Mouse (Mus musculus) heart, embryonic 12.5 days (tissue): ENCODE data around the gene Acd. TPM values are rescaled to one million over a fixed set of nuclear protein-coding genes. Genes with fewer than 3 reads are reported as not detected.

Experiments
- ATAC-seq: fragments of 200-750 bp; cut with Nextera tagmentation; 2 replicates; pipeline ENCODE4 v1.8.0; 2017; ENCODE audit warnings: moderate TSS enrichment, moderate library complexity; ENCODE audit not compliant: insufficient number of reproducible peaks, low FRiP score
- H3K27ac ChIP-seq: fragments of 300-500 bp; sonication (generic); 2 replicates; pipeline ENCODE4 v1.5.1; 2016; ENCODE audit warnings: mild to moderate bottlenecking, moderate library complexity; ENCODE audit not compliant: poor library complexity, severe bottlenecking
- H3K27me3 ChIP-seq: fragments of 300-500 bp; sonication (generic); replicated peaks from 2 replicates; pipeline ENCODE4 v1.6.1; 2016; ENCODE audit warnings: mild to moderate bottlenecking, moderate library complexity
- H3K36me3 ChIP-seq: fragments of 300-500 bp; sonication (generic); 2 replicates; pipeline ENCODE4 v1.6.1; 2016; ENCODE audit warnings: mild to moderate bottlenecking, moderate library complexity
- H3K4me1 ChIP-seq: fragments of 300-500 bp; sonication (generic); replicated peaks from 2 replicates; pipeline ENCODE4 v1.6.1; 2016; ENCODE audit warnings: mild to moderate bottlenecking
- H3K4me2 ChIP-seq: fragments of 300-500 bp; sonication (generic); 2 replicates; pipeline ENCODE4 v1.6.1; 2016; ENCODE audit warnings: mild to moderate bottlenecking, moderate library complexity
- H3K4me3 ChIP-seq: fragments of 300-500 bp; sonication (generic); 2 replicates; pipeline ENCODE4 v1.5.1; 2016; ENCODE audit warnings: mild to moderate bottlenecking
- H3K9ac ChIP-seq: fragments of 300-500 bp; sonication (generic); 2 replicates; pipeline ENCODE4 v1.6.1; 2016; ENCODE audit warnings: mild to moderate bottlenecking, moderate library complexity
- H3K9me3 ChIP-seq: fragments of 300-500 bp; sonication (generic); replicated peaks from 2 replicates; pipeline ENCODE4 v1.6.1; 2016; ENCODE audit warnings: mild to moderate bottlenecking, moderate library complexity
- WGBS: fragments of 180-500 bp; shearing (Covaris S2); methylation state at CpG from one replicate; pipeline ENCODE4 v1.1.7; 2016; 5-methylcytosine and 5-hydroxymethylcytosine counted together
- polyA plus RNA-seq: library from polyadenylated mRNA; unstranded; fragments of >200 nt; fragmentation: Nextera tagmentation; extraction: Ambion mirVana; gene quantifications from 2 replicates; pipeline ENCODE4 v1.2.1, GENCODE M21; 2016

Gene Acd
- 37.6 and 38.1 TPM in 2 replicates for polyA plus RNA-seq

DNA sequence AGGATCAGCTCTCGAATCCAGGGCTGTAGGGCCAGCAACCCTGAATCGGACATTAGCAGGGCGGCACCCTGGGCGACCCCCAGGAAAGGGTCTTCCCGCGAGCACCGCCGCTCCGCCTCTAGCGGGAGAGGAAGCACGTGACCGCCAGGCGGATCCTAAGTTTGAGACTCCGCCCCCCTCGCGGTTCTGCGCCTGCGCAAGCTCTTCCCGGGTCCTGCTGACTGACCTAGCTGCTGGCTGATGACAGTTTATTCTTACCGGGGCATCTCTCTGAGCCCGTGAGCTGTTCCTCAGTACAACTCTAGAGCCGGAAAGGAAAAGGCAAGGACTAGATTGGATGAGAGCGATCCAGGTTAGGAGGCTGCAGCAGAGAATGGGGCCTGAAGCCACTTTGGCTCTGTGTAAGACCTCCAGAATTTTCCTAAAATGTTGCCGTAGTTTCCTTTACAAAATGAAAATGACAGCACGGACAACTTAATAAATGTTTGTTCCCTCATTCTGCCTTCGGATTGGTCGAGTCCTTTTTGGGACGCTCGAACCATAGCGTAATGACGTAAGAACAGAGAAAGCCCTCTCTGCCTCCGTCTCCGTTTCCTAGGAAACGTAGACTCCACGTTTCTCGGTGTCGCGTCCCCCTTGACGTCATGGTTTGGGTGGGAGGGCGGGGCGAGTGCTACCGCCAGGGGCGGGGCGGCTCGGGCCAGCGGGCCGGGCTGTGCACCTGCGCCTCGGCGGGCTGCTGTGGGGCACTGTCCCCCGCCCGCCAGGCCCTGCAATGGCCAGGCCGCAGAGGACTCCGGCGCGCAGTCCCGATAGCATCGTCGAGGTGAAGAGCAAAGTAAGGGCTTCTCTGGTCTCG, at the start of gene Acd, which contains the start of gene Pard6a:
Gene Acd, minus strand, starts transcription at position 137 of the 859 bp plus-strand sequence.
Gene Pard6a, plus strand, starts transcription at position 183 of the 859 bp plus-strand sequence.
- Histone ChIP-seq H3K4me1 (peaks cover 20% of the 10 kb centered on the region), H3K27me3 (no peaks in the 10 kb centered on the region), H3K9me3 (no peaks in the 10 kb centered on the region), H3K27ac (peak within 1 kb of the TSS; percentile 83), H3K9ac (peak within 1 kb of the TSS; percentile 83), H3K4me2 (peak within 1 kb of the TSS; percentile 96), H3K36me3 (peaks cover 43% of the 10 kb centered on the region), H3K4me3 (peak within 1 kb of the TSS; percentile 75)
- ATAC-seq = peak; percentile 86
- under 1% methylated on average over 60 of the region's 60 CpGs for WGBS

- 0 out of 2 replicates have a peak, but pooled peaks cover 3% of the 10 kb centered on the region for H3K36me3 ChIP-seq
- 0 out of 2 replicates have a peak overlapping the region, but pooled peaks have one; percentile 2 for H3K9ac ChIP-seq
- peaks cover 29% of the 10 kb centered on the region for H3K4me1 ChIP-seq
- H3K4me2 ChIP-seq = peak overlapping the region; percentile 54
- 6% methylated on average over 11 of the region's 11 CpGs for WGBS
- peak overlapping the region; percentile 17; the same call in 1 of the 2 replicates for H3K4me3 ChIP-seq
- peak; percentile 69 for ATAC-seq
- H3K27me3 ChIP-seq = no peaks in the 10 kb centered on the region
- no peaks in the 10 kb centered on the region for H3K9me3 ChIP-seq
- H3K27ac ChIP-seq = peak overlapping the region; percentile 63
Observed at GRCm38 (mm10) chr8:105750606-105751005, 49.7 kb upstream of the Acd start.

GRCm38 (mm10) chr8:105743301-105743700, 42.4 kb upstream of the Acd start:
- Histone ChIP-seq H3K9me3 (no peaks in the 10 kb centered on the region), H3K4me2 (no peak overlapping the region), H3K27me3 (no peaks in the 10 kb centered on the region), H3K36me3 (0 out of 2 replicates have a peak, but pooled peaks cover 3% of the 10 kb centered on the region), H3K27ac (no peak overlapping the region), H3K4me3 (no peak overlapping the region), H3K9ac (no peak overlapping the region), H3K4me1 (peaks cover 18% of the 10 kb centered on the region)
- WGBS = 74% methylated on average over 4 of the region's 4 CpGs
- ATAC-seq = no peak

GRCm38 (mm10) chr8:105739216-105739615, 38.3 kb upstream of the Acd start:
- Histone ChIP-seq H3K9ac (no peak overlapping the region), H3K36me3 (no peaks in the 10 kb centered on the region), H3K4me2 (no peak overlapping the region), H3K27me3 (no peaks in the 10 kb centered on the region), H3K4me3 (no peak overlapping the region), H3K27ac (no peak overlapping the region), H3K4me1 (0 out of 2 replicates have a peak, but pooled peaks cover 8% of the 10 kb centered on the region), H3K9me3 (no peaks in the 10 kb centered on the region)
- 85% methylated on average over 5 of the region's 5 CpGs for WGBS
- ATAC-seq = no peak

DNA sequence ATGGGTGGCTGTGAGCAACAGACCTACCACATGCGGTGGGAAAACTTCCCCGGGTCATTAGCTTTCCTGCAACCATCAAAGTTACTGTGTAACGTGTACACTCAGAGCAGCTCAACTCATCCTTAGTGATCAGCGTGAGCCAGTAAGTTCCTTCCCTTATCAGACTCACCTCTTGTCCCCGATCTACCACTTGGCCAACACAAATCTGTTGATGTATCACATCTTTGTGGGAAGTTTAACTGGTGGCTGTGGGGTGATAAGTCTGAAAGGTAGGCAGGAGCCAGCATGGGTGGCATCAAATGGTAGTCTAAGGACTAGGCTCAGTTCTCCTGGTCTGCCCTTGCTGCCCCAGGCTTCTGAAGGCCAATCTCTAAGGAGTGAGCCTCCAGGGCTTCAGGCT, 31.3 kb upstream of the Acd start:
- WGBS = 86% methylated on average over 5 of the region's 5 CpGs
- no peaks in the 10 kb centered on the region for H3K27me3 ChIP-seq
- H3K4me3 ChIP-seq = no peak overlapping the region
- H3K27ac ChIP-seq = no peak overlapping the region
- no peaks in the 10 kb centered on the region for H3K9me3 ChIP-seq
- H3K9ac ChIP-seq = no peak overlapping the region
- ATAC-seq = no peak
- H3K4me2 ChIP-seq = no peak overlapping the region
- H3K4me1 ChIP-seq = peaks cover 7% of the 10 kb centered on the region; the same call in 1 of the 2 replicates
- H3K36me3 ChIP-seq = peaks cover 11% of the 10 kb centered on the region

DNA sequence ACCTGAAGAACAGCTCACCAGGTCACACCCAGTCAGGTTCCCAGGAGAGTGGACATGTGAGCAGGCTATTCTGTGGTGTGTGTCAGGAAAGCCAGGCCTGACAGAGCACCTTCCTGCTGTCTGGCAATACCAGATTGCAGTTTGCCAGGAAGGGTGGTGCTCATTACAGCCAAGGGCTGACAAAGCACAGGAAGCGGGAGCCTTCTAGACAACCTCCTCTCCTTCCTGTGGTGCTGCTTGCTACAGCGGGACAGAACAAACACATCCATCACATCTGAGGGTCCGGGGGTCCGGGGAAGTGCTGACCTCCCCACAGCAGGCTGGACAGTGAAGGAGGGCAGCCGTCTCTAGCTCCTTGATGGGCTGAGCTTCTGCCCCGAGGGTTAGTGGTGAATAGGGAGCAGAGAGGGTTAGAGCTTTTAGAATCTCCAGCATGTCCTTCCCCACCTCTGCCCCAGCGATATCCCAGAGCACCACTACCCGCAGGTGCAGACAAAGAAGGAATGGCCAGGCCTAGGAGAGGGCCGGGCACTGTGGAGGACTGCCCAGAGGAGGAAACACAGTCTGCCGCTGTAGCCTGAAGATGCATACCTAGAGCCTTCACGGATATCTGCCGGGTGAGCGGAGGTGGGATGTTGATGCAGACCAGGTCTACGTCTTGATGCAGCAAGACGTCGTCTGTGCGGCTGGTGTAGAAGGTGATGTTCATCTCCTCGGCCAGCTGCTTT, 26.7 kb upstream of the Acd start:
- 0 out of 2 replicates have a peak overlapping the region, but pooled peaks have one; percentile 25 for H3K9ac ChIP-seq
- peaks cover 7% of the 10 kb centered on the region; the same call in 1 of the 2 replicates for H3K4me1 ChIP-seq
- no peak overlapping the region for H3K4me3 ChIP-seq
- H3K4me2 ChIP-seq = no peak overlapping the region
- peak; percentile 87 for ATAC-seq
- 68% methylated on average over 18 of the region's 18 CpGs for WGBS
- peak overlapping the region; percentile 71 for H3K27ac ChIP-seq
- no peaks in the 10 kb centered on the region for H3K9me3 ChIP-seq
- no peaks in the 10 kb centered on the region for H3K27me3 ChIP-seq
- H3K36me3 ChIP-seq = peaks cover 36% of the 10 kb centered on the region

DNA sequence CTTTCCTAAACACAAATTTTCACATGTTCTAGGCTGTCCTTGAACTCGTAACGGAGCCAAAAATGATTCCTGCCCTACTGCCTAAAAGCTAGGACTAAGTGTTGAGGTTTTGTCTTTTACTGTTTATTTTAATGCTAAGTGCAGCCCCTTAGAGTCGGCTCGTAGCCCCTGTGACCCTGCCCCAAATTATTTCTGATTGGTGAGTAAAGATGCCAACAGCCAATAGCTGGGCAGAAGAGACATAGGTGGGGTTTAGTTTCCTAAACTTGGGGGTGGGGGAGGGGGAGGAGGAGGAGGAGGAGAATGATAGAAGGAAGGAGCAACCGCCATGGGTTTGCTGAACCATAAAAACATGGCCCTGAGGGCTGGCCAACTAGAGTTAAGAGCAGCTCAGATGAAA, 24.8 kb upstream of the Acd start:
- Histone ChIP-seq H3K4me2 (no peak overlapping the region), H3K4me3 (no peak overlapping the region), H3K36me3 (peaks cover 32% of the 10 kb centered on the region), H3K27ac (no peak overlapping the region), H3K9me3 (no peaks in the 10 kb centered on the region), H3K27me3 (no peaks in the 10 kb centered on the region), H3K9ac (no peak overlapping the region), H3K4me1 (peaks cover 7% of the 10 kb centered on the region; the same call in 1 of the 2 replicates)
- ATAC-seq = no peak
- WGBS = 70% methylated on average over 5 of the region's 5 CpGs

DNA sequence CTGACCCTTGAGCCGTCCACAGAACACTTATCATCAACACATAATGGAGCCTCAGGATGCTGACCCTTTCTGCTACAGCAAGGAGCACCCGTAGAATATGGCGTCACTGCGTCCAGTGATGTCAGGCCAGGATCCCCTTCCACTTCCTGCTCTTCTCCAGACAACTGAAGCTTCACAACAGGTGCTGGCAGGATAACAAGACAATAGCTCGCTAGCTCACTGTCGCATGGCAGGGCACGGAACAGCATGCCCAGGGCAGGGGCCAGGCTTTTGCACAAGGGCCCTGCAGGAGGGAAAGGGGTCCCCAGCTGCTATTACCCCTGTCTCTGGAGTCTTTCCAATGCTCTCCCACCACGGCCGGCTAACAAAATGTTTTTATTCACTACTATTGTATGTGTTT, 22.0 kb upstream of the Acd start:
- H3K36me3 ChIP-seq = peaks cover 31% of the 10 kb centered on the region
- WGBS = 82% methylated on average over 9 of the region's 9 CpGs
- no peak overlapping the region for H3K27ac ChIP-seq
- H3K9me3 ChIP-seq = no peaks in the 10 kb centered on the region
- no peak overlapping the region for H3K4me2 ChIP-seq
- H3K27me3 ChIP-seq = no peaks in the 10 kb centered on the region
- peaks cover 4% of the 10 kb centered on the region; the same call in 1 of the 2 replicates for H3K4me1 ChIP-seq
- no peak overlapping the region for H3K4me3 ChIP-seq
- no peak overlapping the region for H3K9ac ChIP-seq
- ATAC-seq = no peak

- H3K4me1 ChIP-seq = no peaks in the 10 kb centered on the region
- no peak overlapping the region for H3K4me2 ChIP-seq
- no peaks in the 10 kb centered on the region for H3K27me3 ChIP-seq
- H3K4me3 ChIP-seq = no peak overlapping the region
- H3K36me3 ChIP-seq = peaks cover 19% of the 10 kb centered on the region
- H3K9me3 ChIP-seq = no peaks in the 10 kb centered on the region
- no peak overlapping the region for H3K9ac ChIP-seq
- 84% methylated on average over 4 of the region's 4 CpGs for WGBS
- H3K27ac ChIP-seq = no peak overlapping the region
- no peak for ATAC-seq
Observed at GRCm38 (mm10) chr8:105719637-105720036, 18.7 kb upstream of the Acd start.

DNA sequence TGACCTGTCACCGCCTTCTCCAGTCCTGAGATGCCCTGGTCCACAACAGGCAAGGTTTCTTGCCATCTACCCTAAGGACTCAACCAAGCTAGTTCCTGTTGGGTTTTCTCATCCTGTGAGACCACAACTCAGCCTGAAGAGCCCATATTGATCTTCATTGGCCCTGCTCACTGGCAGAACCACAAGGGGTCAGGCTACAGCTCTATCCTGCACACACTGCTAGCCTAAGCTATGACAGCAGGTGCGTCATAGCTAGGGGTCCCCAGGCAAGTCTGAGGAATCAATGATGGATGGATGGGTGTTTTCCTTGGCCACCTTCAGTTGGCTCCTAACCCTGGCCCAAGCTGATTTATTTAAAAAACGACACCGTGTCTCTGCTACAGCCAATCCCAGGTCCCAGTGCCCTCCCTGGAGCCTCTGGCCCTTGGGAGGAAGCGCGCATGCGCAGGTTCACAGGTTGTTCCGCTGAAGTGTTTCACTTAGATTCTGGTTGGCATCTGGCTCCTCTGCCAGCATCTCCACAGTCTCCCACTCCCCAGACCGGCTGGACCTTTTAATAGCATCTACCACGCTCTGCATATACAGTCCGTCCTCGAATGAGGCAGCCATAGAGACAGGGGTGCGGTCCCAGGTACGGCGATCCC, 15.5 kb upstream of the Acd start:
- Histone ChIP-seq H3K36me3 (peaks cover 6% of the 10 kb centered on the region), H3K27me3 (no peaks in the 10 kb centered on the region), H3K4me2 (no peak overlapping the region), H3K9ac (no peak overlapping the region), H3K27ac (no peak overlapping the region), H3K9me3 (no peaks in the 10 kb centered on the region), H3K4me1 (no peaks in the 10 kb centered on the region), H3K4me3 (no peak overlapping the region)
- WGBS = 89% methylated on average over 15 of the region's 15 CpGs
- no peak for ATAC-seq
